Mouse (Mus musculus): ENCODE measurements around the gene Zfp2. TPM values are rescaled to one million over a fixed set of nuclear protein-coding genes. Genes with fewer than 3 reads are reported as not detected.
A peak's percentile ranks its signal among the peaks of the same experiment; 100 is the strongest.

Gene Zfp2
- polyA plus RNA-seq (2012; fragmentation: generic; extraction: Trizol), result 1.3 TPM

- Histone ChIP-seq H3K79me2 (ENCODE audit: control insufficient read depth, insufficient read depth) (no peaks in the 10 kb centered on the region), H3K4me2 (ENCODE audit: low read depth) (peak within 1 kb of the TSS; percentile 80)
Measured at GRCm38 (mm10) chr11:50915671-50916320, at the start of gene Zfp2. Zfp2 (minus strand) TSS chr11:50916165.

GRCm38 (mm10) chr11:50964886-50965285, 48.9 kb upstream of the Zfp2 start:
- Histone ChIP-seq H3ac (ENCODE audit: control insufficient read depth, insufficient read length) (no peak overlapping the region), H3K79me2 (ENCODE audit: control insufficient read depth, insufficient read depth) (no peaks in the 10 kb centered on the region), H3K27me3 (ENCODE audit: control insufficient read depth, insufficient read depth, insufficient read length) (peaks cover 15% of the 10 kb centered on the region), H3K4me3 (no peak overlapping the region), H3K36me3 (ENCODE audit: control insufficient read depth, insufficient read depth) (no peaks in the 10 kb centered on the region), H3K4me2 (ENCODE audit: low read depth) (no peak overlapping the region)
- no peak for TF ChIP-seq REST (IDR thresholded peaks at IDR 0.05; ENCODE audit: insufficient read depth, insufficient read length)
- no peak for TF ChIP-seq CEBPB (IDR thresholded peaks at IDR 0.05; ENCODE audit: insufficient read depth, poor library complexity, severe bottlenecking)
- no peak for TF ChIP-seq TCF3 (IDR thresholded peaks at IDR 0.05; ENCODE audit: insufficient read length, low read depth)
- no peak for TF ChIP-seq POLR2AphosphoS2 (IDR thresholded peaks at IDR 0.05; ENCODE audit: insufficient read length, low read depth)
- no peak for TF ChIP-seq E2F4 (IDR thresholded peaks at IDR 0.05; ENCODE audit: insufficient read depth)
- no peak for TF ChIP-seq MYOD1 (IDR thresholded peaks at IDR 0.05; ENCODE audit: control insufficient read depth in 1 of 3, insufficient read length in 2 of 3, low read depth in 2 of 3)
- no peak for TF ChIP-seq SRF (IDR thresholded peaks at IDR 0.05; ENCODE audit: control insufficient read depth, insufficient read length, low read depth)
- TF ChIP-seq POLR2A (IDR thresholded peaks at IDR 0.05; ENCODE audit: insufficient read length, low read depth), result no peak
- no peak for TF ChIP-seq TCF12 (IDR thresholded peaks at IDR 0.05; ENCODE audit: insufficient read depth, poor library complexity, severe bottlenecking)
- TF ChIP-seq USF1 (IDR thresholded peaks at IDR 0.05; ENCODE audit: low read depth), result no peak
- TF ChIP-seq MYOG (IDR thresholded peaks at IDR 0.05; ENCODE audit: control insufficient read depth in 1 of 3, insufficient read depth in 1 of 3, insufficient read length in 2 of 3, low read depth in 2 of 3), result no peak
- no peak for TF ChIP-seq MAX (IDR thresholded peaks at IDR 0.05; ENCODE audit: low read depth)

More at GRCm38 (mm10) chr11:50915671-50916320, at the start of gene Zfp2:
- no peaks in the 10 kb centered on the region for H3K27me3 ChIP-seq (ENCODE audit: control insufficient read depth, insufficient read depth, insufficient read length)
- peak within 1 kb of the TSS; percentile 25 for H3K4me3 ChIP-seq
- TF ChIP-seq CEBPB (IDR thresholded peaks at IDR 0.05; ENCODE audit: insufficient read depth, poor library complexity, severe bottlenecking) (no peak), MYOD1 (IDR thresholded peaks at IDR 0.05; ENCODE audit: control insufficient read depth in 1 of 3, insufficient read length in 2 of 3, low read depth in 2 of 3) (peak in 1 of 3 experiments; percentile 18), TCF12 (IDR thresholded peaks at IDR 0.05; ENCODE audit: insufficient read depth, poor library complexity, severe bottlenecking) (no peak), USF1 (IDR thresholded peaks at IDR 0.05; ENCODE audit: low read depth) (no peak), E2F4 (IDR thresholded peaks at IDR 0.05; ENCODE audit: insufficient read depth) (no peak), REST (IDR thresholded peaks at IDR 0.05; ENCODE audit: insufficient read depth, insufficient read length) (no peak), MYOG (IDR thresholded peaks at IDR 0.05; ENCODE audit: control insufficient read depth in 1 of 3, insufficient read depth in 1 of 3, insufficient read length in 2 of 3, low read depth in 2 of 3) (no peak), POLR2AphosphoS2 (IDR thresholded peaks at IDR 0.05; ENCODE audit: insufficient read length, low read depth) (no peak)
- no peaks in the 10 kb centered on the region for H3K36me3 ChIP-seq (ENCODE audit: control insufficient read depth, insufficient read depth)
- peak within 1 kb of the TSS; percentile 10 for H3ac ChIP-seq (ENCODE audit: control insufficient read depth, insufficient read length)

- Histone ChIP-seq H3K27me3 (ENCODE audit: control insufficient read depth, insufficient read depth, insufficient read length) (peaks cover 17% of the 10 kb centered on the region), H3K79me2 (ENCODE audit: control insufficient read depth, insufficient read depth) (no peaks in the 10 kb centered on the region)
- TF ChIP-seq REST (IDR thresholded peaks at IDR 0.05; ENCODE audit: insufficient read depth, insufficient read length) (no peak), E2F4 (IDR thresholded peaks at IDR 0.05; ENCODE audit: insufficient read depth) (no peak), POLR2AphosphoS2 (IDR thresholded peaks at IDR 0.05; ENCODE audit: insufficient read length, low read depth) (no peak), MAX (IDR thresholded peaks at IDR 0.05; ENCODE audit: low read depth) (no peak), MYOG (IDR thresholded peaks at IDR 0.05; ENCODE audit: control insufficient read depth in 1 of 3, insufficient read depth in 1 of 3, insufficient read length in 2 of 3, low read depth in 2 of 3) (no peak), TCF12 (IDR thresholded peaks at IDR 0.05; ENCODE audit: insufficient read depth, poor library complexity, severe bottlenecking) (no peak), CEBPB (IDR thresholded peaks at IDR 0.05; ENCODE audit: insufficient read depth, poor library complexity, severe bottlenecking) (no peak), USF1 (IDR thresholded peaks at IDR 0.05; ENCODE audit: low read depth) (no peak), MYOD1 (IDR thresholded peaks at IDR 0.05; ENCODE audit: control insufficient read depth in 1 of 3, insufficient read length in 2 of 3, low read depth in 2 of 3) (no peak), SRF (IDR thresholded peaks at IDR 0.05; ENCODE audit: control insufficient read depth, insufficient read length, low read depth) (no peak), TCF3 (IDR thresholded peaks at IDR 0.05; ENCODE audit: insufficient read length, low read depth) (no peak), POLR2A (IDR thresholded peaks at IDR 0.05; ENCODE audit: insufficient read length, low read depth) (no peak)
Measured at GRCm38 (mm10) chr11:50953665-50954064, 37.7 kb upstream of the Zfp2 start, which contains the start of gene Prop1. Prop1 (minus strand) TSS chr11:50953765.

GRCm38 (mm10) chr11:50952290-50952689, 36.3 kb upstream of the Zfp2 start:
- H3K27me3 ChIP-seq (ENCODE audit: control insufficient read depth, insufficient read depth, insufficient read length), result peaks cover 17% of the 10 kb centered on the region
- no peak for TF ChIP-seq POLR2A (IDR thresholded peaks at IDR 0.05; ENCODE audit: insufficient read length, low read depth)
- TF ChIP-seq SRF (IDR thresholded peaks at IDR 0.05; ENCODE audit: control insufficient read depth, insufficient read length, low read depth), result no peak
- no peak for TF ChIP-seq MYOG (IDR thresholded peaks at IDR 0.05; ENCODE audit: control insufficient read depth in 1 of 3, insufficient read depth in 1 of 3, insufficient read length in 2 of 3, low read depth in 2 of 3)
- TF ChIP-seq REST (IDR thresholded peaks at IDR 0.05; ENCODE audit: insufficient read depth, insufficient read length), result no peak
- no peak for TF ChIP-seq USF1 (IDR thresholded peaks at IDR 0.05; ENCODE audit: low read depth)
- no peak for TF ChIP-seq CEBPB (IDR thresholded peaks at IDR 0.05; ENCODE audit: insufficient read depth, poor library complexity, severe bottlenecking)
- no peak for TF ChIP-seq TCF3 (IDR thresholded peaks at IDR 0.05; ENCODE audit: insufficient read length, low read depth)
- TF ChIP-seq MAX (IDR thresholded peaks at IDR 0.05; ENCODE audit: low read depth), result no peak
- TF ChIP-seq TCF12 (IDR thresholded peaks at IDR 0.05; ENCODE audit: insufficient read depth, poor library complexity, severe bottlenecking), result no peak
- TF ChIP-seq E2F4 (IDR thresholded peaks at IDR 0.05; ENCODE audit: insufficient read depth), result no peak
- no peak for TF ChIP-seq POLR2AphosphoS2 (IDR thresholded peaks at IDR 0.05; ENCODE audit: insufficient read length, low read depth)
- no peak overlapping the region for H3ac ChIP-seq (ENCODE audit: control insufficient read depth, insufficient read length)
- no peaks in the 10 kb centered on the region for H3K79me2 ChIP-seq (ENCODE audit: control insufficient read depth, insufficient read depth)
- no peak overlapping the region for H3K4me3 ChIP-seq
- no peaks in the 10 kb centered on the region for H3K36me3 ChIP-seq (ENCODE audit: control insufficient read depth, insufficient read depth)
- H3K4me2 ChIP-seq (ENCODE audit: low read depth), result no peak overlapping the region

More at GRCm38 (mm10) chr11:50953665-50954064, 37.7 kb upstream of the Zfp2 start, which contains the start of gene Prop1:
- H3K4me2 ChIP-seq (ENCODE audit: low read depth), result no peak within 1 kb of the TSS
- no peak within 1 kb of the TSS for H3ac ChIP-seq (ENCODE audit: control insufficient read depth, insufficient read length)
- no peaks in the 10 kb centered on the region for H3K36me3 ChIP-seq (ENCODE audit: control insufficient read depth, insufficient read depth)
- no peak within 1 kb of the TSS for H3K4me3 ChIP-seq
